Mouse (Mus musculus): Measurements from ENCODE around the gene Mettl16. TPM values are rescaled to one million over a fixed set of nuclear protein-coding genes. Genes with fewer than 3 reads are reported as not detected.

The Mettl16 gene
- total RNA-seq, 2 experiments from 2014 or later: 30.7 to 36.0 TPM

GRCm38 (mm10) chr11:74847919-74848521, 77.4 kb downstream of the Mettl16 start:
- peak; percentile 72 to 75 for DNase-seq

- no peak for DNase-seq
Measured at GRCm38 (mm10) chr11:74850998-74851661, 80.5 kb downstream of the Mettl16 start.

GRCm38 (mm10) chr11:74857756-74858155, 87.1 kb downstream of the Mettl16 start:
- DNase-seq: no peak

- no peak for DNase-seq
Measured at GRCm38 (mm10) chr11:74862129-74862528, 91.5 kb downstream of the Mettl16 start.

- no peak for DNase-seq
Measured at GRCm38 (mm10) chr11:74863471-74863870, 92.8 kb downstream of the Mettl16 start.

GRCm38 (mm10) chr11:74864421-74864820, 93.8 kb downstream of the Mettl16 start:
- no peak for DNase-seq

- DNase-seq: no peak
Measured at GRCm38 (mm10) chr11:74865252-74865651, 94.6 kb downstream of the Mettl16 start.

- peak in 1 of 2 experiments; percentile 58 for DNase-seq
Measured at GRCm38 (mm10) chr11:74866640-74867039, 96.0 kb downstream of the Mettl16 start.

GRCm38 (mm10) chr11:74867181-74867580, 96.6 kb downstream of the Mettl16 start:
- no peak for DNase-seq

- DNase-seq: no peak
Measured at GRCm38 (mm10) chr11:74868046-74868760, 97.6 kb downstream of the Mettl16 start.

- DNase-seq: no peak
Measured at GRCm38 (mm10) chr11:74869603-74870002, 99.0 kb downstream of the Mettl16 start.

GRCm38 (mm10) chr11:74870544-74870943, 99.9 kb downstream of the Mettl16 start:
- DNase-seq: no peak

GRCm38 (mm10) chr11:74870991-74871622, 100.5 kb downstream of the Mettl16 start:
- peak; percentile 60 to 63 for DNase-seq

GRCm38 (mm10) chr11:74874630-74875029, 104.0 kb downstream of the Mettl16 start:
- peak; percentile 54 to 61 for DNase-seq

GRCm38 (mm10) chr11:74876801-74877200, 106.2 kb downstream of the Mettl16 start:
- peak; percentile 72 to 76 for DNase-seq

Small RNAs within 50 kb of the gene (microRNA-seq; reads per million reads assigned to microRNA genes)
- 1.1 to 2.4 reads per million in 2 experiments for gene Mir6926

Other genes starting within 250 kb of the Mettl16 start
- gene Rap1gap2, start 159.9 kb upstream of the Mettl16 start, total RNA-seq (2021): 100 to 1,000 TPM; 135 to 137 TPM
- gene Ccdc92b, start 151.2 kb upstream of the Mettl16 start, total RNA-seq (2021): 10 to 100 TPM; 21.9 to 22.1 TPM
- gene Cluh, start 121.3 kb upstream of the Mettl16 start, total RNA-seq (2021): 10 to 100 TPM; 66.9 to 70.0 TPM
- 100 to 1,000 TPM; 398 to 402 TPM for gene Pafah1b1, start 46.2 kb upstream of the Mettl16 start, total RNA-seq (2021)
- gene Mnt, start 60.1 kb downstream of the Mettl16 start, total RNA-seq (2021): 10 to 100 TPM; 28.3 to 30.5 TPM
- 10 to 100 TPM; 88.1 to 89.4 TPM for gene Sgsm2, start 126.2 kb downstream of the Mettl16 start, total RNA-seq (2021)
- 10 to 100 TPM; 33.3 to 34.4 TPM for gene Tsr1, start 127.2 kb downstream of the Mettl16 start, total RNA-seq (2021)
- 10 to 100 TPM; 33.7 to 34.4 TPM for gene Smg6, start 155.0 kb downstream of the Mettl16 start, total RNA-seq (2021)
- 10 to 100 TPM; 95.7 to 99.8 TPM for gene Srr, start 155.1 kb downstream of the Mettl16 start, total RNA-seq (2021)